Mouse (Mus musculus) forebrain, embryonic 10.5 days (tissue): ENCODE data around the gene Acot13. TPM values are rescaled to one million over a fixed set of nuclear protein-coding genes. Genes with fewer than 3 reads are reported as not detected.
"Not testable (repeated sequence)": the region's sequence is repeated elsewhere in the genome, so short reads cannot be mapped to it uniquely, and the experiment has no call there.

Experiments
- DNase-seq: peaks from one replicate; pipeline ENCODE4 v3.0.0-alpha.2; 2017; ENCODE audit warnings: low spot score; ENCODE audit errors: extremely low spot score
- H3K27ac ChIP-seq: fragments of 300-500 bp; sonication (generic); 2 replicates; pipeline ENCODE4 v1.5.1; 2016; ENCODE audit warnings: mild to moderate bottlenecking
- H3K27me3 ChIP-seq: fragments of 300-500 bp; sonication (generic); 2 replicates; pipeline ENCODE4 v1.6.1; 2016; ENCODE audit warnings: mild to moderate bottlenecking; ENCODE audit not compliant: poor library complexity, severe bottlenecking
- H3K36me3 ChIP-seq: fragments of 300-500 bp; sonication (generic); replicated peaks from 2 replicates; pipeline ENCODE4 v1.6.1; 2016; ENCODE audit warnings: mild to moderate bottlenecking, moderate library complexity
- H3K4me1 ChIP-seq: fragments of 300-500 bp; sonication (generic); 2 replicates; pipeline ENCODE4 v1.6.1; 2016
- H3K4me3 ChIP-seq: fragments of 300-500 bp; sonication (generic); 2 replicates; pipeline ENCODE4 v1.5.1; 2016; ENCODE audit warnings: mild to moderate bottlenecking, moderate library complexity
- H3K9me3 ChIP-seq: fragments of 300-500 bp; sonication (generic); 2 replicates; pipeline ENCODE4 v1.6.1; 2016; ENCODE audit warnings: mild to moderate bottlenecking, moderate library complexity
- WGBS: fragments of 180-500 bp; shearing (Covaris S2); methylation state at CpG from one replicate; pipeline ENCODE4 v1.1.7; 2016; 5-methylcytosine and 5-hydroxymethylcytosine counted together
- polyA plus RNA-seq: library from polyadenylated mRNA; unstranded; fragments of >200 nt; fragmentation: Nextera tagmentation; extraction: Ambion mirVana; gene quantifications from 2 replicates; pipeline ENCODE4 v1.2.1, GENCODE M21; 2016

Gene Acot13
- polyA plus RNA-seq, 1 experiment from 2014 or later: 61.7 TPM

DNA sequence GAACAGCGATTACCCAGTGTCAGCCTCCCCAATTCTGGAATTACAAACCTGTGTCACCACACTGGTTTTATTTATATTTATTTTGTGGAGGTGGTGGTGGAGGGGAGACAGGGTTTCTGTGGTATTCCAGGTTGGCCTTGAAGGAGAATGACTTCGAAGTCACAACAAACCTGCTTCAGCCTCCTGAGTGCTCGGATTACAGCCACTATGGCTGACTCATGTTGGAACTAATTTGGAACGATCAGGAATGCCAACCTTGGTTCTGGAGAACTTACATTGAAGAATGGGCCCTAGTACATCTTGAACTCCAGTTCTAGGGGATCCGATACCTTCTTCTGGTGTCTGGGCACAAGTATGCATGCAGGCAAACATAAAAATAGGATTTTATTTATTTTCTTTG is 32.0 kb downstream of the Acot13 start:
- H3K4me3 ChIP-seq: peak overlapping the region; percentile 99
- H3K4me1 ChIP-seq: peaks cover 30% of the 10 kb centered on the region
- H3K36me3 ChIP-seq: 0 out of 2 replicates have a peak, but pooled peaks cover 5% of the 10 kb centered on the region
- no peaks in the 10 kb centered on the region for H3K27me3 ChIP-seq
- H3K9me3 ChIP-seq: no peaks in the 10 kb centered on the region
- DNase-seq: no peak
- 70% methylated on average over 5 of the region's 5 CpGs for WGBS
- 0 out of 2 replicates have a peak overlapping the region, but pooled peaks have one; percentile 98 for H3K27ac ChIP-seq

GRCm38 (mm10) chr13:24798686-24799085 is 32.7 kb downstream of the Acot13 start:
- no peak for DNase-seq
- H3K36me3 ChIP-seq: no peaks in the 10 kb centered on the region
- H3K4me3 ChIP-seq: no peak overlapping the region
- H3K4me1 ChIP-seq: peaks cover 23% of the 10 kb centered on the region
- H3K27ac ChIP-seq: no peak overlapping the region
- no peaks in the 10 kb centered on the region for H3K27me3 ChIP-seq
- H3K9me3 ChIP-seq: no peaks in the 10 kb centered on the region
- 94% methylated on average over 4 of the region's 4 CpGs for WGBS

GRCm38 (mm10) chr13:24792411-24793045 is 38.8 kb downstream of the Acot13 start:
- Histone ChIP-seq H3K27ac (no peak overlapping the region), H3K4me3 (no peak overlapping the region), H3K9me3 (no peaks in the 10 kb centered on the region), H3K36me3 (no peaks in the 10 kb centered on the region), H3K4me1 (no peaks in the 10 kb centered on the region), H3K27me3 (no peaks in the 10 kb centered on the region)
- no peak for DNase-seq
- WGBS: 94% methylated on average over 9 of the region's 9 CpGs

DNA sequence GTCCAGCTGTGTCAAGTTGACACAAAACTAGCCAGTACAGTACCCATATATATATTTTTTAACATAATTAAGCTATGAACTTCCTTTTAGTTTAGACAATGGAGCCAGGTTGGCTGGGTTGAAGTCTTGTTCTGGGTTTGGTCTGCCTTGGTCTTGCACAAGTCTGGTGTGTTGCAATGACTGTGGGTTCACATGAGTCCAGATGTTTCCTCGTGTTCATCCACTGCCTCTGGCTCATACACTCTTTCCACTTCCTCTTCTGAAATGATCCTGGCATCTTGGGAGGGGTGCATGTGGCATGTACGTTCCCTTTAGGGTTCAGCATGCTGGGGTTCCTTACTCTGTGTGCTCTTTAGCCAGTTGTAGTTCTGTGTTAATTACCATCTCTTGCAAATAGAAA is 40.0 kb downstream of the Acot13 start:
- no peak overlapping the region for H3K4me3 ChIP-seq
- H3K36me3 ChIP-seq: no peaks in the 10 kb centered on the region
- H3K9me3 ChIP-seq: no peaks in the 10 kb centered on the region
- no peak for DNase-seq
- H3K27me3 ChIP-seq: no peaks in the 10 kb centered on the region
- no peak overlapping the region for H3K27ac ChIP-seq
- WGBS: 76% methylated on average over 2 of the region's 2 CpGs
- H3K4me1 ChIP-seq: peaks cover under 1% of the 10 kb centered on the region

DNA sequence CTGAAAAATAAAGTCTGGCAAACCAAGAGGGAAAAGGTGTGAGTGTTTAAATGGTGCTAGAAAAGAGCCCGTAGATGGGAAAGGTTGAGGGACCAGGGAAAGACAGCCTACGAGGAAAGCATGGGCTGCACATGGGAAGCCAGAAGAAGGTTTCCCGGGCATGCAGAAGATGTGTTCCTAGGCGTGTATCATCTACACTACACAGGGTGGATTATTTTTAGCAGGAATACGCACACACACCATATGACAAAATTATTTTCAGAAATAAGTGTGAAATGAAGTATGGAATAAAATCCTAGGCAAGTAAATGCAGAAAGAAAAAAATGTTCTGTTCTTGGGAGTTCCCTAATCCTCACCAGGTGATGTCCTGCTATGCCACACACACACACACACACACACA is 43.9 kb downstream of the Acot13 start:
- Histone ChIP-seq H3K27ac (no peak overlapping the region), H3K27me3 (no peaks in the 10 kb centered on the region), H3K36me3 (no peaks in the 10 kb centered on the region), H3K4me3 (no peak overlapping the region), H3K4me1 (peaks cover 6% of the 10 kb centered on the region), H3K9me3 (no peaks in the 10 kb centered on the region)
- DNase-seq: no peak
- WGBS: 91% methylated on average over 5 of the region's 5 CpGs

GRCm38 (mm10) chr13:24786014-24786490 is 45.3 kb downstream of the Acot13 start:
- WGBS: 62% methylated on average over 11 of the region's 11 CpGs
- H3K27me3 ChIP-seq: no peaks in the 10 kb centered on the region
- peaks cover 6% of the 10 kb centered on the region for H3K4me1 ChIP-seq
- H3K36me3 ChIP-seq: no peaks in the 10 kb centered on the region
- H3K9me3 ChIP-seq: no peaks in the 10 kb centered on the region
- no peak overlapping the region for H3K4me3 ChIP-seq
- no peak for DNase-seq
- H3K27ac ChIP-seq: no peak overlapping the region

DNA sequence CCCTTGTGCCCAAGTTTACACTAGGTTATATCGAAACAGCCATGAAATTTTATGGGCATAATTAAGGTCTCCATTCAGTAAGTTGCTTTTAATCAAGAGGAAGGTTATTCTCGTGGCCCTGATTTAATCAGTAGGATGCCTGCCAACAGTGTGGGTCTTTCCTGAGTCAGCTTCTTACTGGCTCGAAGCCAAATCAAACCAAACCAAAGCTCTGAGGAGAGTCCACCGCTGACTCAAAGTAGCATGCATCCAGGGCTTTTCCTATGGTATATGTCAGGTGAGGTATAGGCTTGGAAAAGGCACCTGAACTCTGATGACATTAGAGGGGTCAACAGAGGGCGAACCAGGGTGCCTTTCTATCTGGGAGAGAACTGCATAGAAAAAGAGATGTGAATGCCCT is 49.4 kb downstream of the Acot13 start:
- H3K27ac ChIP-seq: no peak overlapping the region
- no peak overlapping the region for H3K4me3 ChIP-seq
- no peaks in the 10 kb centered on the region for H3K27me3 ChIP-seq
- H3K4me1 ChIP-seq: peaks cover 6% of the 10 kb centered on the region
- no peaks in the 10 kb centered on the region for H3K36me3 ChIP-seq
- H3K9me3 ChIP-seq: no peaks in the 10 kb centered on the region
- DNase-seq: no peak
- WGBS: 89% methylated on average over 5 of the region's 5 CpGs

DNA sequence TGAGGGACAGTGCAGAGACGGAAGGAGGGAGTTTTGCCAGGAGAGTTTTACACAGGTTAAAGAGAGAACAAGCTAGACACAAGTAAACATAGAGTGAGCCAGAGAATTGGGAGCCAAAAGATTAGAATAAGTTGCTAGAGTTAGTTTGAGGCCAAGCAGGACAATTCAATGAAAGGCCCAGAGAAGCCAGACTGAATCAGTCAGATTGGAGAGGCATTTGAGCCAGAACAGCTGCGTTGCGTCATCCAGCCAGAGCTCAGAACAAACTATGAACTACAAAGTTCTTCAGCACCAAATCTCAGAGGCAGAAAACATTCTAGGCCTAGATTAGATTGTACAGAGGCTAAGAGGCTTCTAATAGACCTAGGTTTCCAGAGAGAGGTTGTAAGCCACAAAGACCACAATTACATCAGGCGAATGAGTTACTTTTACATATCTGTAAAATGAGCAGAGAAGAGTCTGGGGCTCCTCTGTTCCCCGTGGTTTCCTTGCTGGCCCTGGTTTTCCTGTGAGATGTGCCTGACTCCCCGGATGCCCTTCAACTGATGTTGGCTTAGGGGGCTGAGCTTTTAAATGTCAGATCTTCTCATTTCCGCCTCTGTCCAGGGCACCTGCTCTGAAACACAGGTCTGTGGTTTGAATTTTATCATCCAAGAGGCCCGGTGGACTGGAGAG is 52.5 kb downstream of the Acot13 start:
- Histone ChIP-seq H3K4me1 (no peaks in the 10 kb centered on the region), H3K27me3 (no peaks in the 10 kb centered on the region), H3K4me3 (no peak overlapping the region), H3K36me3 (no peaks in the 10 kb centered on the region), H3K9me3 (no peaks in the 10 kb centered on the region), H3K27ac (no peak overlapping the region)
- no peak for DNase-seq
- 85% methylated on average over 8 of the region's 8 CpGs for WGBS

- Histone ChIP-seq H3K36me3 (no peaks in the 10 kb centered on the region), H3K4me3 (no peak overlapping the region), H3K27me3 (no peaks in the 10 kb centered on the region), H3K4me1 (no peaks in the 10 kb centered on the region), H3K9me3 (no peaks in the 10 kb centered on the region), H3K27ac (no peak overlapping the region)
- WGBS: 78% methylated on average over 2 of the region's 2 CpGs
- DNase-seq: no peak
Observed at GRCm38 (mm10) chr13:24778026-24778425, 53.3 kb downstream of the Acot13 start.

DNA sequence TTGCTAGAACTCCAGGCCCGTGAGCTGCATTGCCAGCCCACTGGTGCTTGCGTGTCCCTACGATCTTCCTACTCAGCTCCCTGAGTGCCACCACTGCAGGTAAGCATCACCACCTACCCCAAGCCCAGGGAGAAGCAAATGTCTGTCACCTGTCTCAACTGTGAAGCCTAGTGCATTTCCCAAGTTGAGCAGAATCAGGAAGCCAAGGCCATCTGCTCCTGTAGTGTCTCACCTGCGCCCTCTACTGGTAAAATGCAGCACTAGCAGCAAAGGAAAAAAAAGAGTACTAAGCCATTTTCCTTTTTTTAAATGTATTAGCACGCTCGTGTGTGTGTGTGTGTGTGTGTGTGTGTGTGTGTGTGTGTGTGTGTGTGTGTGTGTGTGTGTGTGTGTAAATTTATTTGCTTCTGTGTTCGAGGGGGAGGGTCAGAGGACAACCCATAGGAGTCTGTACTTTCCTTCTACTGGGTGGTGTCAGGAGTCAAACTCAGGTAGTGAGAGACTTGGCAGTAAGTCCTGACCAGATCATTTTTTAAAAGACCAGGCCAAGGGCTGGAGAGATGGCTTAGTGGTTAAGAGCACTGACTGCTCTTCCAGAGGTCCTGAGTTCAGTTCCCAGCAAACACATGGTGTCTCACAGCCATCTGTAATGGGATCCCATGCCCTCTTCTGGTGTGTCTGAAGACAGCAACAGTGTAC is 55.0 kb downstream of the Acot13 start:
- no peaks in the 10 kb centered on the region for H3K36me3 ChIP-seq

DNA sequence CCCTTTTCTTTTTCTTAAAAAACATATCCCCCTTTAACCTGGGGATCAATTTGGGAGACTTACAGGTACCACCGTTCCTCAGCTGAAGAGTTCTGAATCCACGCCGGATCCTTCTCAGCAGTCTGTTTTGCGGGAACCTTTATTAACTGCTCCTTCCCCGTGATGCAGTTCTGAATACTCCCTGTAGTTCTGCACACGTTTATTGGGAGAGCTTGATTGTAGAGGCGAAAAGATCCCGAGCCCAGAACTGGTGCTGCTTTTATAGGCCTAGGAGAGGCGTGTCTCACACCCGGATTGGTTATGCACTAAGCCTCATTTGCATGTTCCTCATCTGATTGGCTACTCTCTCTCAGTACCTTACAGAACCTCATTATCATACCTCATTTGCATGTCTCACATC is 59.9 kb downstream of the Acot13 start:
- not testable (repeated sequence) for H3K27me3 ChIP-seq, H3K4me3 ChIP-seq, H3K9me3 ChIP-seq, DNase-seq, H3K27ac ChIP-seq, H3K4me1 ChIP-seq, H3K36me3 ChIP-seq
- 93% methylated on average over 10 of the region's 10 CpGs for WGBS

More for the DNA sequence above, 55.0 kb downstream of the Acot13 start:
- peak; percentile 29 for DNase-seq
- no peaks in the 10 kb centered on the region for H3K27me3 ChIP-seq
- no peaks in the 10 kb centered on the region for H3K9me3 ChIP-seq
- H3K4me1 ChIP-seq: no peaks in the 10 kb centered on the region
- 50% methylated on average over 7 of the region's 7 CpGs for WGBS
- H3K27ac ChIP-seq: no peak overlapping the region
- H3K4me3 ChIP-seq: no peak overlapping the region
